Mouse (Mus musculus) kidney, postnatal 36 days (tissue): ENCODE results near the gene Snapc3.
"Not testable (repeated sequence)": the region's sequence is repeated elsewhere in the genome, so short reads cannot be mapped to it uniquely, and the experiment has no call there.

Experiments
- DNase-seq, 2 experiments: peaks; one replicate each; pipeline ENCODE4 v3.0.0; 2021 to 2022; ENCODE audit warnings: mixed read lengths in 2 of 2

Snapc3 gene

GRCm38 (mm10) chr4:83418781-83419180 is 1.3 kb downstream of the Snapc3 start:
- DNase-seq = no peak

GRCm38 (mm10) chr4:83423641-83424040 is 6.1 kb downstream of the Snapc3 start:
- no peak for DNase-seq

GRCm38 (mm10) chr4:83425119-83425518 is 7.6 kb downstream of the Snapc3 start:
- DNase-seq = no peak

- no peak for DNase-seq
Measured at GRCm38 (mm10) chr4:83427141-83427540, 9.6 kb downstream of the Snapc3 start.

GRCm38 (mm10) chr4:83427696-83428095 is 10.2 kb downstream of the Snapc3 start:
- DNase-seq = no peak

- DNase-seq = no peak
Measured at GRCm38 (mm10) chr4:83428845-83429244, 11.3 kb downstream of the Snapc3 start.

- no peak for DNase-seq
Measured at GRCm38 (mm10) chr4:83431950-83432349, 14.4 kb downstream of the Snapc3 start.

GRCm38 (mm10) chr4:83432901-83433300 is 15.4 kb downstream of the Snapc3 start:
- DNase-seq = no peak

- no peak for DNase-seq
Measured at GRCm38 (mm10) chr4:83436375-83436774, 18.9 kb downstream of the Snapc3 start.

- no peak for DNase-seq
Measured at GRCm38 (mm10) chr4:83438116-83438515, 20.6 kb downstream of the Snapc3 start.

GRCm38 (mm10) chr4:83439045-83439444 is 21.5 kb downstream of the Snapc3 start:
- DNase-seq = no peak

- DNase-seq = no peak
Measured at GRCm38 (mm10) chr4:83441050-83441449, 23.5 kb downstream of the Snapc3 start.

- no peak for DNase-seq
Measured at GRCm38 (mm10) chr4:83450785-83451184, 33.3 kb downstream of the Snapc3 start.

GRCm38 (mm10) chr4:83460106-83460505 is 42.6 kb downstream of the Snapc3 start:
- DNase-seq = no peak

- no peak for DNase-seq
Measured at GRCm38 (mm10) chr4:83464827-83465226, 47.3 kb downstream of the Snapc3 start.

GRCm38 (mm10) chr4:83467615-83468014 is 50.1 kb downstream of the Snapc3 start:
- no peak for DNase-seq

- DNase-seq = no peak
Measured at GRCm38 (mm10) chr4:83468208-83468607, 50.7 kb downstream of the Snapc3 start.

GRCm38 (mm10) chr4:83485250-83485649 is 67.7 kb downstream of the Snapc3 start:
- no peak for DNase-seq

GRCm38 (mm10) chr4:83485735-83486116 is 68.2 kb downstream of the Snapc3 start:
- peak; percentile 75 to 87 for DNase-seq

- DNase-seq = peak; percentile 80 to 92
Measured at GRCm38 (mm10) chr4:83486117-83486901, 68.8 kb downstream of the Snapc3 start, which contains the start of gene Psip1. TSS of gene Psip1 (minus strand) at chr4:83486459.

GRCm38 (mm10) chr4:83489121-83489520 is 71.6 kb downstream of the Snapc3 start:
- no peak for DNase-seq

- DNase-seq = no peak
Measured at GRCm38 (mm10) chr4:83493112-83493511, 75.6 kb downstream of the Snapc3 start.

- not testable (repeated sequence) for DNase-seq
Measured at GRCm38 (mm10) chr4:83497013-83497412, 79.5 kb downstream of the Snapc3 start.

GRCm38 (mm10) chr4:83500154-83501036 is 82.9 kb downstream of the Snapc3 start:
- no peak for DNase-seq
